Mouse (Mus musculus) cerebellum, adult 11 months (tissue): ENCODE measurements around the gene Bmp8b.
A peak's percentile ranks its signal among the peaks of the same experiment; 100 is the strongest.
"Not testable (repeated sequence)": the region's sequence is repeated elsewhere in the genome, so short reads cannot be mapped to it uniquely, and the experiment has no call there.

Source experiments
- DNase-seq: peaks from one replicate; pipeline ENCODE4 v3.0.0; 2022

The Bmp8b gene

GRCm38 (mm10) chr4:123104651-123105450, at the start of gene Bmp8b:
Gene Bmp8b (plus strand): TSS chr4:123105165.
- no peak for DNase-seq

GRCm38 (mm10) chr4:123056560-123057109, 48.3 kb upstream of the Bmp8b start:
- DNase-seq: no peak

GRCm38 (mm10) chr4:123057957-123058356, 47.0 kb upstream of the Bmp8b start:
- no peak for DNase-seq

GRCm38 (mm10) chr4:123061744-123062143, 43.2 kb upstream of the Bmp8b start:
- no peak for DNase-seq

GRCm38 (mm10) chr4:123068646-123069045, 36.3 kb upstream of the Bmp8b start:
- no peak for DNase-seq

GRCm38 (mm10) chr4:123071266-123071966, 33.5 kb upstream of the Bmp8b start:
- no peak for DNase-seq

GRCm38 (mm10) chr4:123076928-123077327, 28.0 kb upstream of the Bmp8b start:
- DNase-seq: no peak

GRCm38 (mm10) chr4:123078231-123078630, 26.7 kb upstream of the Bmp8b start:
- no peak for DNase-seq

GRCm38 (mm10) chr4:123080791-123081190, 24.2 kb upstream of the Bmp8b start:
- no peak for DNase-seq

- peak; percentile 61 for DNase-seq
Observed at GRCm38 (mm10) chr4:123082283-123083163, 22.4 kb upstream of the Bmp8b start.

GRCm38 (mm10) chr4:123083323-123083902, 21.6 kb upstream of the Bmp8b start:
- DNase-seq: no peak

GRCm38 (mm10) chr4:123085290-123085689, 19.7 kb upstream of the Bmp8b start:
- DNase-seq: no peak

- no peak for DNase-seq
Observed at GRCm38 (mm10) chr4:123086381-123086780, 18.6 kb upstream of the Bmp8b start.

GRCm38 (mm10) chr4:123092621-123093020, 12.3 kb upstream of the Bmp8b start:
- DNase-seq: no peak

- DNase-seq: no peak
Observed at GRCm38 (mm10) chr4:123093064-123093776, 11.7 kb upstream of the Bmp8b start.

GRCm38 (mm10) chr4:123093869-123094268, 11.1 kb upstream of the Bmp8b start:
- no peak for DNase-seq

GRCm38 (mm10) chr4:123105451-123105790, 456 bp downstream of the Bmp8b start:
- no peak for DNase-seq

GRCm38 (mm10) chr4:123105929-123106328, 964 bp downstream of the Bmp8b start:
- DNase-seq: not testable (repeated sequence)

GRCm38 (mm10) chr4:123106864-123107263, 1.9 kb downstream of the Bmp8b start:
- DNase-seq: no peak

GRCm38 (mm10) chr4:123108056-123108455, 3.1 kb downstream of the Bmp8b start:
- DNase-seq: no peak

- no peak for DNase-seq
Observed at GRCm38 (mm10) chr4:123110751-123111150, 5.8 kb downstream of the Bmp8b start.
